Mouse (Mus musculus) left cerebral cortex, adult 9 months (tissue): ENCODE results near the gene Csrp2.
A peak's percentile ranks its signal among the peaks of the same experiment; 100 is the strongest.

Experiments
- DNase-seq, 2 experiments: peaks; one replicate each; pipeline ENCODE4 v3.0.0; 2022; ENCODE audit warnings: low spot score in 2 of 2

The Csrp2 gene

GRCm38 (mm10) chr10:110931161-110931912, 11.7 kb downstream of the Csrp2 start:
- DNase-seq: no peak

- DNase-seq: no peak
These were observed 12.4 kb downstream of the Csrp2 start for GRCm38 (mm10) chr10:110931913-110932560.

GRCm38 (mm10) chr10:110933584-110933983, 14.0 kb downstream of the Csrp2 start:
- no peak for DNase-seq

- no peak for DNase-seq
These were observed 15.5 kb downstream of the Csrp2 start for GRCm38 (mm10) chr10:110935081-110935480.

- no peak for DNase-seq
These were observed 16.1 kb downstream of the Csrp2 start for GRCm38 (mm10) chr10:110935669-110936068.

- no peak for DNase-seq
These were observed 18.8 kb downstream of the Csrp2 start for GRCm38 (mm10) chr10:110938361-110938760.

- DNase-seq: peak in 1 of 2 experiments; percentile 66
These were observed 19.4 kb downstream of the Csrp2 start for GRCm38 (mm10) chr10:110938841-110939549.

GRCm38 (mm10) chr10:110939717-110940116, 20.1 kb downstream of the Csrp2 start:
- no peak for DNase-seq

- no peak for DNase-seq
These were observed 21.3 kb downstream of the Csrp2 start for GRCm38 (mm10) chr10:110940740-110941398.

- DNase-seq: no peak
These were observed 22.4 kb downstream of the Csrp2 start for GRCm38 (mm10) chr10:110941968-110942367.

- DNase-seq: no peak
These were observed 23.2 kb downstream of the Csrp2 start for GRCm38 (mm10) chr10:110942806-110943205.

- DNase-seq: no peak
These were observed 24.6 kb downstream of the Csrp2 start for GRCm38 (mm10) chr10:110944175-110944574.

- DNase-seq: no peak
These were observed 26.4 kb downstream of the Csrp2 start for GRCm38 (mm10) chr10:110945966-110946365.

GRCm38 (mm10) chr10:110947574-110947973, 28.0 kb downstream of the Csrp2 start:
- DNase-seq: no peak

- DNase-seq: no peak
These were observed 31.5 kb downstream of the Csrp2 start for GRCm38 (mm10) chr10:110951112-110951511.

- no peak for DNase-seq
These were observed 32.2 kb downstream of the Csrp2 start for GRCm38 (mm10) chr10:110951748-110952147.

- DNase-seq: no peak
These were observed 32.7 kb downstream of the Csrp2 start for GRCm38 (mm10) chr10:110952271-110952670.

- peak in 1 of 2 experiments; percentile 56 for DNase-seq
These were observed 33.4 kb downstream of the Csrp2 start for GRCm38 (mm10) chr10:110952937-110953451.

- DNase-seq: no peak
These were observed 39.3 kb downstream of the Csrp2 start for GRCm38 (mm10) chr10:110958879-110959278.

- DNase-seq: peak in 1 of 2 experiments; percentile 34
These were observed 40.2 kb downstream of the Csrp2 start for GRCm38 (mm10) chr10:110959781-110960180.

- no peak for DNase-seq
These were observed 41.3 kb downstream of the Csrp2 start for GRCm38 (mm10) chr10:110960841-110961240.

GRCm38 (mm10) chr10:110962172-110962571, 42.6 kb downstream of the Csrp2 start:
- no peak for DNase-seq
